Mouse (Mus musculus) cortical plate, adult 2 months (tissue): ENCODE data around the gene Igbp1b.

ENCODE experiments used
- CTCF ChIP-seq: fragments of 200-500 bp; IDR thresholded peaks from 2 replicates; pipeline ENCODE4 v1.5.1; 2011; ENCODE audit warnings: mild to moderate bottlenecking, control low read depth, low read length; ENCODE audit not compliant: insufficient read depth; ENCODE audit errors: extremely low read depth
- POLR2A ChIP-seq: fragments of 200-500 bp; IDR thresholded peaks from 2 replicates; pipeline ENCODE4 v1.6.1; 2011; ENCODE audit warnings: mild to moderate bottlenecking, low read length, control low read depth; ENCODE audit not compliant: insufficient read depth; ENCODE audit errors: extremely low read depth

- TF ChIP-seq POLR2A (no peak), CTCF (no peak)
Observed at GRCm38 (mm10) chr6:138645604-138646003, 12.7 kb downstream of the Igbp1b start.
